Comparison of ENCODE assay signal across 25 mouse cellular contexts in the genomic region with DNA sequence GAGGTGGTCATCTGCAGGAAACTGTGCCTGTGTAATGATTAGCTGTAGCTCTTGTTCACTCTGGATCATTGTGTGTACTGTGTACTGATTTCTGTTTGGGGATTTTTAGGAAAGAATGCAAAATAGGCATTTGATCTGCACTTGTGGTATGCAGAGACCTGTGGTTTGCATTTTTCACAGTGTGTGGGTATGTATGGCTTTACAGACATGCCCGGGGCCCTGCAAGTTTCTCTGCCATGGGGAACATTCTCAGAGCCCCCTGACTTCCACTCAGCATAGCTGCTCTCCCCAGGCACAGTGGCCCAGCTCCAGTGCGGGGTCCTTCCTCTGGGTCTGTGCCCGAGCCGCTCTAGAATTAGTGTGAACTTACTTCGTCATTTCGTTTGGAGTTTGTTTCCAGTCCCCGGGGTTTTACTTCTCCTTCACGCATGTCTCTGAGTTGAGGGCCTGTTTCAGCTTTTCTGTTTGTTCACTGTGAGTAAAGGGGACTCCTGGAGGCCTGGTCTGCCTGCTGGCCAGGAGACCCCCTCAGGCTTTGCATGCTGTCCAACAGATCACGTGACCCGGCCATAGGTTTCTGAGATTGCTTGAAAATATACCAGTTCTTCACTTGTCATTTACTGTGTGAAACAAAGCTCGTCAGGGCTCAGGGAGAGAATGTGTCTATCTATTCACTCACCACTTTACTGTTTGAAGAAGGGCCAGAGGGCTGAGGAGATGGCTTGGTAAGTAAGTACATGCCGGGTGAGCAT. TPM values are rescaled to one million over a fixed set of nuclear protein-coding genes. Genes with fewer than 3 reads are reported as not detected.
DNase-seq lines count a peak whose midpoint lies in the region; ATAC-seq lines count a peak whose summit lies in the region.
"Had no signal": no experiment of that assay in that cellular context is flagged by ENCODE, and none has a peak within 500 bp of the region (broad histone marks: within the 10 kb centered on the region; RNA-seq: fewer than 3 reads in every experiment).

No protein-coding gene starts in this region.

- no peak for ATAC-seq in limb, embryonic 15.5 days (ENCODE audit: insufficient number of reproducible peaks, low FRiP score, low TSS enrichment, low read depth)
- peak; percentile 83 for ATAC-seq in embryonic facial prominence, embryonic 14.5 days (ENCODE audit: low read depth)
- peak; percentile 49 for ATAC-seq in megakaryocyte, adult 5-6 weeks (ENCODE audit: poor library complexity, severe bottlenecking)
- no peak for ATAC-seq in megakaryocyte-erythroid progenitor cell, adult 5-6 weeks (replicated peaks; ENCODE audit: low FRiP score, low TSS enrichment, poor library complexity, severe bottlenecking)
- ATAC-seq: forebrain, embryonic 13.5 days; intestine, embryonic 15.5 days had no signal

- no peaks in the 10 kb centered on the region for H3K36me3 ChIP-seq in limb, embryonic 15.5 days
- no peaks in the 10 kb centered on the region for H3K36me3 ChIP-seq in limb, embryonic 10.5 days
- H3K36me3 ChIP-seq in embryonic facial prominence, embryonic 14.5 days (ENCODE audit: control insufficient read depth, insufficient read depth, low read length) = no peaks in the 10 kb centered on the region
- H3K36me3 ChIP-seq: heart, embryonic 15.5 days; hindbrain, embryonic 10.5 days; intestine, embryonic 15.5 days had no signal

- no peak overlapping the region for H3K9ac ChIP-seq in limb, embryonic 15.5 days
- H3K9ac ChIP-seq in embryonic facial prominence, embryonic 14.5 days (ENCODE audit: low read depth, low read length) = peak overlapping the region; percentile 23; the same call in 1 of the 2 replicates
- H3K9ac ChIP-seq: forebrain, embryonic 13.5 days; heart, embryonic 15.5 days; hindbrain, embryonic 14.5 days; intestine, embryonic 15.5 days had no signal

- H3K4me3 ChIP-seq in limb, embryonic 15.5 days = no peak overlapping the region
- H3K4me3 ChIP-seq in limb, embryonic 10.5 days = no peak overlapping the region
- H3K4me3 ChIP-seq in embryonic facial prominence, embryonic 14.5 days (ENCODE audit: low read depth, low read length) = no peak overlapping the region
- H3K4me3 ChIP-seq: forebrain, embryonic 13.5 days; heart, adult 2 months; heart, embryonic 15.5 days; hindbrain, embryonic 10.5 days; intestine, embryonic 15.5 days had no signal

- DNase-seq in limb, embryonic 10.5 days (ENCODE audit: low spot score) = no peak
- DNase-seq in Muller cell, postnatal 12 days (ENCODE audit: inconsistent ontology term) = peak; percentile 41
- peak; percentile 67 for DNase-seq in embryonic facial prominence, embryonic 14.5 days (ENCODE audit: low spot score)
- DNase-seq in urinary bladder, postnatal 36 days (ENCODE audit: low spot score in 2 of 2) = no peak
- no peak for DNase-seq in urinary bladder, postnatal 4 days (ENCODE audit: low spot score in 2 of 2)
- DNase-seq: adrenal gland, adult 2 months; adrenal gland, postnatal 36 days; cerebellum, adult 2 months; cerebellum, postnatal 10 days; gastrocnemius, postnatal 36 days; heart, adult 2 months; heart, postnatal 14 days; kidney, adult 18-20 months had no signal

- no peak overlapping the region for H3K4me2 ChIP-seq in limb, embryonic 15.5 days
- peak overlapping the region; percentile 18; the same call in 1 of the 2 replicates for H3K4me2 ChIP-seq in embryonic facial prominence, embryonic 14.5 days (ENCODE audit: low read depth, low read length)
- H3K4me2 ChIP-seq: forebrain, embryonic 13.5 days; heart, embryonic 11.5 days; heart, embryonic 15.5 days; hindbrain, embryonic 14.5 days; intestine, embryonic 15.5 days had no signal

- no peaks in the 10 kb centered on the region for H3K27me3 ChIP-seq in limb, embryonic 15.5 days
- no peaks in the 10 kb centered on the region for H3K27me3 ChIP-seq in limb, embryonic 10.5 days (ENCODE audit: low read depth, poor library complexity, severe bottlenecking)
- no peaks in the 10 kb centered on the region for H3K27me3 ChIP-seq in embryonic facial prominence, embryonic 14.5 days (replicated peaks; ENCODE audit: control insufficient read depth, insufficient read depth, low read length)
- H3K27me3 ChIP-seq: forebrain, embryonic 13.5 days; heart, embryonic 15.5 days; intestine, embryonic 15.5 days had no signal

- H3K27ac ChIP-seq in limb, embryonic 15.5 days = peak overlapping the region; percentile 6
- no peak overlapping the region for H3K27ac ChIP-seq in limb, embryonic 10.5 days
- peak overlapping the region; percentile 81 for H3K27ac ChIP-seq in embryonic facial prominence, embryonic 14.5 days (replicated peaks; ENCODE audit: low read depth, low read length)
- H3K27ac ChIP-seq: forebrain, embryonic 13.5 days; heart, adult 2 months; heart, embryonic 15.5 days; hindbrain, embryonic 10.5 days; hindbrain, embryonic 14.5 days; intestine, embryonic 15.5 days had no signal

- H3K4me1 ChIP-seq in limb, embryonic 15.5 days = peaks cover 7% of the 10 kb centered on the region
- peaks cover 14% of the 10 kb centered on the region for H3K4me1 ChIP-seq in limb, embryonic 10.5 days
- H3K4me1 ChIP-seq in embryonic facial prominence, embryonic 14.5 days (ENCODE audit: control insufficient read depth, insufficient read depth, low read length) = peaks cover 16% of the 10 kb centered on the region
- H3K4me1 ChIP-seq: forebrain, embryonic 13.5 days; heart, embryonic 15.5 days; hindbrain, embryonic 10.5 days; intestine, embryonic 15.5 days had no signal

- no peaks in the 10 kb centered on the region for H3K9me3 ChIP-seq in limb, embryonic 15.5 days
- H3K9me3 ChIP-seq in limb, embryonic 10.5 days (replicated peaks) = 0 out of 2 replicates have a peak, but pooled peaks cover 4% of the 10 kb centered on the region
- H3K9me3 ChIP-seq in embryonic facial prominence, embryonic 14.5 days (ENCODE audit: control insufficient read depth, low read length) = peaks cover 6% of the 10 kb centered on the region
- H3K9me3 ChIP-seq: forebrain, embryonic 13.5 days; heart, embryonic 15.5 days; hindbrain, embryonic 10.5 days; intestine, embryonic 15.5 days had no signal

- WGBS in limb, embryonic 15.5 days = 62% methylated on average over 12 of the region's 12 CpGs
- WGBS in limb, embryonic 10.5 days = 88% methylated on average over 12 of the region's 12 CpGs
- 42% methylated on average over 12 of the region's 12 CpGs for WGBS in embryonic facial prominence, embryonic 14.5 days

RNA-seq across cellular contexts. Expression of a gene that starts 24.2 kb away (rescaled TPM):
- polyA plus RNA-seq in limb, embryonic 15.5 days (2015; fragmentation: Nextera tagmentation; extraction: Ambion mirVana) = not detected in 2 replicates
- polyA plus RNA-seq in limb, embryonic 10.5 days (2016; fragmentation: Nextera tagmentation; extraction: Ambion mirVana) = not detected in 2 replicates
- not detected in 2 replicates for polyA plus RNA-seq in embryonic facial prominence, embryonic 14.5 days (2014; fragmentation: Nextera tagmentation; extraction: Ambion mirVana)
- total RNA-seq in megakaryocyte, adult 5-6 weeks (2015) = not detected in 2 replicates
- not detected in 2 replicates for total RNA-seq in megakaryocyte, adult 5-6 weeks (2017)
- total RNA-seq in megakaryocyte-erythroid progenitor cell, adult 5-6 weeks (2014; fragmentation: Nextera tagmentation) = not detected in 2 replicates
- total RNA-seq in megakaryocyte-erythroid progenitor cell, adult 5-6 weeks (2017) = not detected in 2 replicates
- total RNA-seq: adrenal gland, adult 2 months; adrenal gland, postnatal 36 days; gastrocnemius, adult 8-10 months; gastrocnemius, postnatal 36 days; heart, adult 2 months; heart, postnatal 14 days; MEL had no signal
- polyA plus RNA-seq: adrenal gland, adult 2 months; cerebellum, adult 2 months; cortical plate, adult 2 months; forebrain, embryonic 13.5 days; heart, adult 2 months; heart, embryonic 11.5 days; heart, embryonic 15.5 days; hindbrain, embryonic 10.5 days; hindbrain, embryonic 14.5 days; intestine, embryonic 15.5 days had no signal

RNA-seq across cellular contexts. Expression of a gene that starts 54.1 kb away (rescaled TPM):
- 18.2 and 21.2 TPM in 2 replicates for polyA plus RNA-seq in limb, embryonic 15.5 days (2015; fragmentation: Nextera tagmentation; extraction: Ambion mirVana)
- 22.0 and 24.9 TPM in 2 replicates for polyA plus RNA-seq in limb, embryonic 10.5 days (2016; fragmentation: Nextera tagmentation; extraction: Ambion mirVana)
- 12.4 and 14.3 TPM in 2 replicates for polyA plus RNA-seq in embryonic facial prominence, embryonic 14.5 days (2014; fragmentation: Nextera tagmentation; extraction: Ambion mirVana)
- total RNA-seq in megakaryocyte, adult 5-6 weeks (2015) = 9.3 and 11.2 TPM in 2 replicates
- 12.1 and 14.9 TPM in 2 replicates for total RNA-seq in megakaryocyte, adult 5-6 weeks (2017)
- total RNA-seq in megakaryocyte-erythroid progenitor cell, adult 5-6 weeks (2014; fragmentation: Nextera tagmentation) = 0.66 and 1.5 TPM in 2 replicates
- 1.0 and 3.6 TPM in 2 replicates for total RNA-seq in megakaryocyte-erythroid progenitor cell, adult 5-6 weeks (2017)
- total RNA-seq: MEL had no signal

Comparison
In these comparisons a context has a peak if more than half of its experiments do, and no peak if none do; other contexts are left out.
1. ATAC-seq: peak in embryonic facial prominence, embryonic 14.5 days (single experiment) and megakaryocyte, adult 5-6 weeks (single experiment); none in limb, embryonic 15.5 days (single experiment) and megakaryocyte-erythroid progenitor cell, adult 5-6 weeks (single experiment).
2. DNase-seq: peak in Muller cell, postnatal 12 days (single experiment) and embryonic facial prominence, embryonic 14.5 days (single experiment); none in limb, embryonic 10.5 days (single experiment), urinary bladder, postnatal 36 days (0 of 2) and urinary bladder, postnatal 4 days (0 of 2).